16 mouse cellular contexts compared by ENCODE assay signal in the genomic region with DNA sequence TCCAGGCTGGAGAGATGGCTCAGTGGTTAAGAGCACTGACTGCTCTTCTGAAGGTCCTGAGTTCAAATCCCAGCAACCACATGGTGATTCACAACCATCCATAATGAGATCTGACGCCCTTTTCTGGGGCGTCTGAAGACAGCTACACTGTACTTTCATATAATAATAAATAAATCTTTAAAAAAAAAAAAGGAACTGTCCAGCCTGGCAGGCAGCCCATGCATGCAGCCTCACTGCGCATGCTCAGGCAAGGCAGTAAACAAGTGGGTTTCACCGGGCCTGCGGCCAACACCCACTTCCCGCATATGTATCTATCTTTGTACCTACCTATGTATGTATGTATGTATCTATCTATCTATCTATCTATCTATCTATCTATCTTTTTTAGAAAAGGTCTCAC. TPM values are rescaled to one million over a fixed set of nuclear protein-coding genes. Genes with fewer than 3 reads are reported as not detected.
"Had no signal": no experiment of that assay in that cellular context is flagged by ENCODE, and none has a peak within 500 bp of the region (broad histone marks: within the 10 kb centered on the region; RNA-seq: fewer than 3 reads in every experiment).

No protein-coding gene starts in this region.

RNA-seq across cellular contexts. Expression of a gene that starts 32.0 kb away (rescaled TPM):
- total RNA-seq: heart, postnatal 14 days; heart, postnatal 25 days; heart, postnatal 36 days; hematopoietic stem cell, adult 5-6 weeks; hindbrain, postnatal 0 days; layer of hippocampus, adult 18-20 months; layer of hippocampus, adult 2 months; layer of hippocampus, adult 8-10 months; layer of hippocampus, postnatal 10 days; layer of hippocampus, postnatal 14 days; layer of hippocampus, postnatal 25 days; layer of hippocampus, postnatal 36 days; left cerebral cortex, adult 18-20 months; left cerebral cortex, adult 2 months had no signal
- polyA plus RNA-seq: heart, embryonic 11.5 days; inflammation-experienced regulatory T-cells, adult 6 months had no signal
